Mouse (Mus musculus): ENCODE results near the gene Kif1b. TPM values are rescaled to one million over a fixed set of nuclear protein-coding genes. Genes with fewer than 3 reads are reported as not detected.

The Kif1b gene
- polyA plus RNA-seq, 1 experiment from 2014 or later: 96.4 TPM

- peaks cover 23% of the 10 kb centered on the region for H3K4me1 ChIP-seq (replicated peaks; ENCODE audit: control insufficient read depth, insufficient read depth, low read length)
Measured at GRCm38 (mm10) chr4:149306712-149307595, 539 bp downstream of the Kif1b start.

GRCm38 (mm10) chr4:149305761-149306711, 1.5 kb downstream of the Kif1b start:
- H3K27me3 ChIP-seq (ENCODE audit: control insufficient read depth, insufficient read depth, low read length): no peaks in the 10 kb centered on the region
- no peak for DNase-seq (ENCODE audit: low spot score)
- 36% methylated on average over 14 of the region's 14 CpGs for WGBS
- H3K9ac ChIP-seq (ENCODE audit: low read length): peak overlapping the region; percentile 95
- no peaks in the 10 kb centered on the region for H3K9me3 ChIP-seq (ENCODE audit: control insufficient read depth, low read length)
- no peaks in the 10 kb centered on the region for H3K36me3 ChIP-seq (ENCODE audit: control insufficient read depth, insufficient read depth, low read length)
- peaks cover 27% of the 10 kb centered on the region for H3K4me1 ChIP-seq (replicated peaks; ENCODE audit: control insufficient read depth, insufficient read depth, low read length)
- H3K4me3 ChIP-seq (ENCODE audit: low read depth, low read length): peak overlapping the region; percentile 99
- H3K27ac ChIP-seq (ENCODE audit: low read depth, low read length): peak overlapping the region; percentile 89
- H3K4me2 ChIP-seq (ENCODE audit: low read depth, low read length, severe bottlenecking): peak overlapping the region; percentile 78
- ATAC-seq (replicated peaks; ENCODE audit: low FRiP score): no peak

More at GRCm38 (mm10) chr4:149306712-149307595, 539 bp downstream of the Kif1b start:
- peak overlapping the region; percentile 78 for H3K4me2 ChIP-seq (ENCODE audit: low read depth, low read length, severe bottlenecking)
- peak overlapping the region; percentile 99 for H3K4me3 ChIP-seq (ENCODE audit: low read depth, low read length)
- H3K27ac ChIP-seq (ENCODE audit: low read depth, low read length): peak overlapping the region; percentile 89
- DNase-seq (ENCODE audit: low spot score) (peak; percentile 80), ATAC-seq (replicated peaks; ENCODE audit: low FRiP score) (peak; percentile 60)
- peak overlapping the region; percentile 95 for H3K9ac ChIP-seq (ENCODE audit: low read length)
- WGBS: under 1% methylated on average over 75 of the region's 83 CpGs
- no peaks in the 10 kb centered on the region for H3K36me3 ChIP-seq (ENCODE audit: control insufficient read depth, insufficient read depth, low read length)
- H3K9me3 ChIP-seq (ENCODE audit: control insufficient read depth, low read length): no peaks in the 10 kb centered on the region
- no peaks in the 10 kb centered on the region for H3K27me3 ChIP-seq (ENCODE audit: control insufficient read depth, insufficient read depth, low read length)

DNA sequence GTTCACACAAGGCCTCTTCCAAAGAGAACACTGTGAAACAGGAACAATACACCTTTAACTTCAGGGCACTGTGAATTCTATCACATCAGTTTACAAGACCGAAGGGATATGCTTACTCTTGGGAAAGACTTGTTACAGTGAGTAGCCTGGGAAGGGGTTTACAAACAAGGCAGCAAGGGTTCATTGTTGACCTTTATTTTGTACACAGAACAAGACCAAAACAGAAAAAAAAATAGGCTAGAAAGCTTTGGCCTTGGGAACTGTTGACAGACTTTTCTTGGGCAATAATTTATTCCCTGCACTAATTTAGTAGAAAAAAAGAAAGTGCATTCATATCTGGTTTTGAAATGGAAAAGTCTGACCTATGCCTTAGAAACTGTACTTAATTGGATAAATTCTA, 3.0 kb downstream of the Kif1b start:
- Histone ChIP-seq H3K4me1 (replicated peaks; ENCODE audit: control insufficient read depth, insufficient read depth, low read length) (peaks cover 27% of the 10 kb centered on the region), H3K27me3 (ENCODE audit: control insufficient read depth, insufficient read depth, low read length) (no peaks in the 10 kb centered on the region), H3K9me3 (ENCODE audit: control insufficient read depth, low read length) (no peaks in the 10 kb centered on the region), H3K4me3 (ENCODE audit: low read depth, low read length) (no peak overlapping the region), H3K27ac (ENCODE audit: low read depth, low read length) (no peak overlapping the region), H3K4me2 (ENCODE audit: low read depth, low read length, severe bottlenecking) (peak overlapping the region; percentile 3; the same call in 1 of the 2 replicates), H3K36me3 (ENCODE audit: control insufficient read depth, insufficient read depth, low read length) (no peaks in the 10 kb centered on the region), H3K9ac (ENCODE audit: low read length) (no peak overlapping the region)
- no peak for ATAC-seq (replicated peaks; ENCODE audit: low FRiP score)
- DNase-seq (ENCODE audit: low spot score): no peak
- WGBS: 70% methylated on average over 1 of the region's 1 CpGs

GRCm38 (mm10) chr4:149303502-149303901, 4.0 kb downstream of the Kif1b start:
- Histone ChIP-seq H3K4me2 (ENCODE audit: low read depth, low read length, severe bottlenecking) (no peak overlapping the region), H3K4me1 (replicated peaks; ENCODE audit: control insufficient read depth, insufficient read depth, low read length) (peaks cover 21% of the 10 kb centered on the region; the same call in 1 of the 2 replicates), H3K27me3 (ENCODE audit: control insufficient read depth, insufficient read depth, low read length) (no peaks in the 10 kb centered on the region), H3K27ac (ENCODE audit: low read depth, low read length) (no peak overlapping the region), H3K9me3 (ENCODE audit: control insufficient read depth, low read length) (no peaks in the 10 kb centered on the region), H3K4me3 (ENCODE audit: low read depth, low read length) (no peak overlapping the region), H3K36me3 (ENCODE audit: control insufficient read depth, insufficient read depth, low read length) (no peaks in the 10 kb centered on the region), H3K9ac (ENCODE audit: low read length) (no peak overlapping the region)
- no peak for ATAC-seq (replicated peaks; ENCODE audit: low FRiP score)
- 66% methylated on average over 5 of the region's 5 CpGs for WGBS
- no peak for DNase-seq (ENCODE audit: low spot score)

DNA sequence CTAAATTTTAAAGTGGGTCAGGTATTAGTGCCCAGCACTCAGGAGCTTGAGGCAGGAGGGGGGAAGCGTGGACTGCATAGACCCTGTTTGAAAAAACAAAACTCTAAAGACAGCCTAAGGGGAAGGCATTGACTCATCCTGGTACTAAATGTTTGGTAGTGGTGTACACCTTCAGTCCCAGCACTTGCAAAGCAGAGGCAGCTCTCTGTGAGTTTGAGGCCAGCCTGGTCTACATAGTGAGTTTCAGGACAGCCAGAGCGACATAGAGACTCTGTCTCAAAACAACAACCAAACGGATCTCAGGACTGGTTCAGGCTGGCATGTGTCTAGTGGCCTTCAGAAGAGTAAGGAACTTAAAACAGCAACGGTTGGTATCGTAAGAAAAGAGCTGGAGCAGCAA, 4.7 kb downstream of the Kif1b start:
- Histone ChIP-seq H3K27ac (ENCODE audit: low read depth, low read length) (no peak overlapping the region), H3K9me3 (ENCODE audit: control insufficient read depth, low read length) (no peaks in the 10 kb centered on the region), H3K4me2 (ENCODE audit: low read depth, low read length, severe bottlenecking) (no peak overlapping the region), H3K27me3 (ENCODE audit: control insufficient read depth, insufficient read depth, low read length) (no peaks in the 10 kb centered on the region), H3K9ac (ENCODE audit: low read length) (no peak overlapping the region), H3K36me3 (ENCODE audit: control insufficient read depth, insufficient read depth, low read length) (no peaks in the 10 kb centered on the region), H3K4me1 (replicated peaks; ENCODE audit: control insufficient read depth, insufficient read depth, low read length) (peaks cover 21% of the 10 kb centered on the region; the same call in 1 of the 2 replicates), H3K4me3 (ENCODE audit: low read depth, low read length) (no peak overlapping the region)
- WGBS: 85% methylated on average over 5 of the region's 5 CpGs
- no peak for DNase-seq (ENCODE audit: low spot score)
- no peak for ATAC-seq (replicated peaks; ENCODE audit: low FRiP score)

DNA sequence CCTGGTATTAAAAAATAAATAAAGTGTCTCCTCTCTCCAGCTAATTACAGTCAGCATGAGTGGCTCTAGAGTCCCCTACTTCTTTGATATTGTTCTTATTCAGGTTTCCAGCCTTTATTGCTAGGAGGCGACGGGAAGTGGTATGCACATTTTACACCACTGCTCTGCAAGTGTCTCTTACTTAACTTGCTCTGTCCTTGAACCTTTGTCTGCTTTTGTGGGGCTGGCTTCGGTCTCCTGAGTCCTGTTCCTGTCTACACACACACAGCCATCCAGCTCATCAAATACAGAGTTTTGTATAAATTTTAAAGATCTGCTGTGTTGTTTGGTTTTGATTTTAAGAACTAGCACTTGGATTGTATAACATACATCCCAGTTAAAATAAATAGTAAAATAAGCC, 5.4 kb downstream of the Kif1b start:
- Histone ChIP-seq H3K4me1 (replicated peaks; ENCODE audit: control insufficient read depth, insufficient read depth, low read length) (peaks cover 21% of the 10 kb centered on the region; the same call in 1 of the 2 replicates), H3K27me3 (ENCODE audit: control insufficient read depth, insufficient read depth, low read length) (no peaks in the 10 kb centered on the region), H3K9me3 (ENCODE audit: control insufficient read depth, low read length) (no peaks in the 10 kb centered on the region), H3K4me2 (ENCODE audit: low read depth, low read length, severe bottlenecking) (no peak overlapping the region), H3K36me3 (ENCODE audit: control insufficient read depth, insufficient read depth, low read length) (no peaks in the 10 kb centered on the region), H3K4me3 (ENCODE audit: low read depth, low read length) (no peak overlapping the region), H3K9ac (ENCODE audit: low read length) (no peak overlapping the region), H3K27ac (ENCODE audit: low read depth, low read length) (no peak overlapping the region)
- DNase-seq (ENCODE audit: low spot score): no peak
- no peak for ATAC-seq (replicated peaks; ENCODE audit: low FRiP score)
- WGBS: 61% methylated on average over 3 of the region's 3 CpGs

- Histone ChIP-seq H3K36me3 (ENCODE audit: control insufficient read depth, insufficient read depth, low read length) (no peaks in the 10 kb centered on the region), H3K4me2 (ENCODE audit: low read depth, low read length, severe bottlenecking) (no peak overlapping the region), H3K27me3 (ENCODE audit: control insufficient read depth, insufficient read depth, low read length) (no peaks in the 10 kb centered on the region), H3K4me3 (ENCODE audit: low read depth, low read length) (no peak overlapping the region), H3K27ac (ENCODE audit: low read depth, low read length) (no peak overlapping the region), H3K9me3 (ENCODE audit: control insufficient read depth, low read length) (no peaks in the 10 kb centered on the region), H3K9ac (ENCODE audit: low read length) (no peak overlapping the region), H3K4me1 (replicated peaks; ENCODE audit: control insufficient read depth, insufficient read depth, low read length) (0 out of 2 replicates have a peak, but pooled peaks cover 2% of the 10 kb centered on the region)
- no peak for ATAC-seq (replicated peaks; ENCODE audit: low FRiP score)
- no peak for DNase-seq (ENCODE audit: low spot score)
- 94% methylated on average over 2 of the region's 2 CpGs for WGBS
Measured at GRCm38 (mm10) chr4:149296501-149296900, 11.0 kb downstream of the Kif1b start.

DNA sequence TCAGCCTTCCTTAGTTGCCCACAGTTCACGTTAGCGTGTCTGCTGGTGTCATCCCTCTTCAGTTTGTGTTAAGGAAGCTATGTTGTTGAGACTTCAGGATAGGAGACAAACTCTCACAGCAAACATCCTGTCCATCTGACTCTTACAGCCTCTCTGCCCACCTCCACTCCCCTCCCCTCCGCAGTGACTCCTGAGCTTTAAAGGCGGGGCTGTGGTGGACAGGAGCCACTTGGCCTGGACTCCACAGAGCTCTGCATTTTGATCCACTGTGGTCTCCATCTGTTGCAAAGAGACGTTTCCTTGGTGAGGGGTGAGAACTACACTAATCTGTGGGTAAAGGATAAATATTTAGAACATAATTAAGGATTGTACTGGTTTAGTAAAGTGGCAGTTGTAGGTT, 14.5 kb downstream of the Kif1b start:
- ATAC-seq (replicated peaks; ENCODE audit: low FRiP score): no peak
- H3K4me2 ChIP-seq (ENCODE audit: low read depth, low read length, severe bottlenecking): no peak overlapping the region
- no peak overlapping the region for H3K9ac ChIP-seq (ENCODE audit: low read length)
- H3K27ac ChIP-seq (ENCODE audit: low read depth, low read length): no peak overlapping the region
- DNase-seq (ENCODE audit: low spot score): no peak
- WGBS: 91% methylated on average over 5 of the region's 5 CpGs
- no peaks in the 10 kb centered on the region; the same call in 1 of the 2 replicates for H3K36me3 ChIP-seq (ENCODE audit: control insufficient read depth, insufficient read depth, low read length)
- no peaks in the 10 kb centered on the region for H3K9me3 ChIP-seq (ENCODE audit: control insufficient read depth, low read length)
- H3K4me3 ChIP-seq (ENCODE audit: low read depth, low read length): no peak overlapping the region
- H3K27me3 ChIP-seq (ENCODE audit: control insufficient read depth, insufficient read depth, low read length): no peaks in the 10 kb centered on the region
- no peaks in the 10 kb centered on the region for H3K4me1 ChIP-seq (replicated peaks; ENCODE audit: control insufficient read depth, insufficient read depth, low read length)
